8 mouse cellular contexts compared by ENCODE assay signal in genomic region chr8:83741849-83742655, GRCm38 (mm10). TPM values are rescaled to one million over a fixed set of nuclear protein-coding genes. Genes with fewer than 3 reads are reported as not detected.
DNase-seq lines count a peak whose midpoint lies in the region; ATAC-seq and TF ChIP-seq lines count a peak whose summit lies in the region.

No protein-coding gene starts in this region.

- H3K27me3 ChIP-seq in midbrain, embryonic 10.5 days (ENCODE audit: low read depth, poor library complexity, severe bottlenecking) = peaks cover 71% of the 10 kb centered on the region
- H3K27me3 ChIP-seq in midbrain, postnatal 0 days (ENCODE audit: insufficient read depth, low read length) = peaks cover 20% of the 10 kb centered on the region
- H3K27me3 ChIP-seq in limb, embryonic 15.5 days = no peaks in the 10 kb centered on the region
- H3K27me3 ChIP-seq in neural tube, embryonic 15.5 days (replicated peaks) = peaks cover 39% of the 10 kb centered on the region
- peaks cover 21% of the 10 kb centered on the region for H3K27me3 ChIP-seq in midbrain, embryonic 16.5 days (ENCODE audit: control insufficient read depth, insufficient read depth, low read depth, low read length)

- H3K9ac ChIP-seq in midbrain, postnatal 0 days (replicated peaks; ENCODE audit: low read length, poor library complexity, severe bottlenecking) = no peak overlapping the region
- H3K9ac ChIP-seq in limb, embryonic 15.5 days = no peak overlapping the region
- H3K9ac ChIP-seq in neural tube, embryonic 15.5 days (replicated peaks) = no peak overlapping the region
- H3K9ac ChIP-seq in midbrain, embryonic 16.5 days (ENCODE audit: low read depth, low read length) = no peak overlapping the region

- peaks cover 29% of the 10 kb centered on the region for H3K4me1 ChIP-seq in midbrain, embryonic 10.5 days
- H3K4me1 ChIP-seq in midbrain, postnatal 0 days (ENCODE audit: insufficient read depth, low read length) = no peaks in the 10 kb centered on the region
- peaks cover 44% of the 10 kb centered on the region for H3K4me1 ChIP-seq in limb, embryonic 15.5 days
- H3K4me1 ChIP-seq in neural tube, embryonic 15.5 days = peaks cover 10% of the 10 kb centered on the region
- H3K4me1 ChIP-seq in midbrain, embryonic 16.5 days (ENCODE audit: control insufficient read depth, insufficient read depth, low read length) = peaks cover 4% of the 10 kb centered on the region; the same call in 1 of the 2 replicates

- no peaks in the 10 kb centered on the region for H3K36me3 ChIP-seq in midbrain, embryonic 10.5 days
- H3K36me3 ChIP-seq in midbrain, postnatal 0 days (ENCODE audit: insufficient read depth, low read length) = no peaks in the 10 kb centered on the region
- no peaks in the 10 kb centered on the region for H3K36me3 ChIP-seq in limb, embryonic 15.5 days
- H3K36me3 ChIP-seq in neural tube, embryonic 15.5 days = no peaks in the 10 kb centered on the region
- H3K36me3 ChIP-seq in midbrain, embryonic 16.5 days (ENCODE audit: control insufficient read depth, insufficient read depth, low read length) = no peaks in the 10 kb centered on the region

- no peak for TF ChIP-seq CTCF in midbrain, postnatal 0 days (IDR thresholded peaks at IDR 0.05)

- H3K27ac ChIP-seq in midbrain, embryonic 10.5 days (replicated peaks) = no peak overlapping the region
- no peak overlapping the region for H3K27ac ChIP-seq in midbrain, postnatal 0 days (ENCODE audit: low read depth, low read length)
- H3K27ac ChIP-seq in limb, embryonic 15.5 days = peak overlapping the region; percentile 81
- H3K27ac ChIP-seq in neural tube, embryonic 15.5 days (replicated peaks) = no peak overlapping the region
- H3K27ac ChIP-seq in midbrain, embryonic 16.5 days (ENCODE audit: low read length) = no peak overlapping the region

- no peak overlapping the region for H3K4me2 ChIP-seq in midbrain, postnatal 0 days (ENCODE audit: low read depth, low read length, poor library complexity, severe bottlenecking)
- H3K4me2 ChIP-seq in limb, embryonic 15.5 days = peak overlapping the region; percentile 92
- peak overlapping the region; percentile 88 for H3K4me2 ChIP-seq in neural tube, embryonic 15.5 days
- H3K4me2 ChIP-seq in midbrain, embryonic 16.5 days (ENCODE audit: low read length) = no peak overlapping the region; the same call in 1 of the 2 replicates

- peaks cover 4% of the 10 kb centered on the region; the same call in 1 of the 2 replicates for H3K9me3 ChIP-seq in midbrain, embryonic 10.5 days (replicated peaks)
- no peaks in the 10 kb centered on the region for H3K9me3 ChIP-seq in midbrain, postnatal 0 days (ENCODE audit: low read length)
- H3K9me3 ChIP-seq in limb, embryonic 15.5 days = no peaks in the 10 kb centered on the region
- no peaks in the 10 kb centered on the region for H3K9me3 ChIP-seq in neural tube, embryonic 15.5 days (replicated peaks)
- H3K9me3 ChIP-seq in midbrain, embryonic 16.5 days (replicated peaks; ENCODE audit: control insufficient read depth, low read length, poor library complexity, severe bottlenecking) = no peaks in the 10 kb centered on the region

- H3K4me3 ChIP-seq in midbrain, embryonic 10.5 days = peak overlapping the region; percentile 58
- H3K4me3 ChIP-seq in midbrain, postnatal 0 days (ENCODE audit: low read depth, low read length) = no peak overlapping the region
- peak overlapping the region; percentile 59 for H3K4me3 ChIP-seq in limb, embryonic 15.5 days
- H3K4me3 ChIP-seq in neural tube, embryonic 15.5 days (replicated peaks) = peak overlapping the region; percentile 46; the same call in 1 of the 2 replicates
- H3K4me3 ChIP-seq in midbrain, embryonic 16.5 days (ENCODE audit: low read depth, low read length) = no peak overlapping the region

- 74% methylated on average over 19 of the region's 19 CpGs for WGBS in midbrain, embryonic 10.5 days
- 74% methylated on average over 19 of the region's 19 CpGs for WGBS in midbrain, postnatal 0 days
- 76% methylated on average over 19 of the region's 19 CpGs for WGBS in limb, embryonic 15.5 days
- 77% methylated on average over 19 of the region's 19 CpGs for WGBS in neural tube, embryonic 15.5 days
- 76% methylated on average over 19 of the region's 19 CpGs for WGBS in midbrain, embryonic 16.5 days

- no peak for DNase-seq in midbrain, embryonic 10.5 days (ENCODE audit: low spot score)
- no peak for DNase-seq in midbrain, postnatal 0 days (ENCODE audit: low spot score)
- DNase-seq in heart, adult 8-10 months (ENCODE audit: low spot score) = peak; percentile 39
- no peak for DNase-seq in MN1 (ENCODE audit: low spot score)
- DNase-seq in right cerebral cortex, adult 18-20 months = no peak

- no peak for ATAC-seq in midbrain, postnatal 0 days (ENCODE audit: low FRiP score)
- ATAC-seq in limb, embryonic 15.5 days (ENCODE audit: insufficient number of reproducible peaks, low FRiP score, low TSS enrichment, low read depth) = no peak
- no peak for ATAC-seq in neural tube, embryonic 15.5 days (ENCODE audit: low FRiP score)
- no peak for ATAC-seq in midbrain, embryonic 16.5 days

RNA-seq across cellular contexts. Expression of gene Adgre5, which starts 0.9 kb away (rescaled TPM):
- 8.0 and 13.4 TPM in 2 replicates for polyA plus RNA-seq in midbrain, embryonic 10.5 days (2016; fragmentation: Nextera tagmentation; extraction: Ambion mirVana)
- 10.4 and 24.3 TPM in 2 replicates for total RNA-seq in midbrain, postnatal 0 days (2014; rRNA removed)
- 7.7 and 8.3 TPM in 2 replicates for polyA plus RNA-seq in midbrain, postnatal 0 days (2015; fragmentation: Nextera tagmentation; extraction: Ambion mirVana)
- 10 to 100 TPM; 42.4 to 50.4 (median 43.5) TPM for total RNA-seq in heart, adult 8-10 months (2022)
- 46.1 and 52.6 TPM in 2 replicates for polyA plus RNA-seq in limb, embryonic 15.5 days (2015; fragmentation: Nextera tagmentation; extraction: Ambion mirVana)
- 12.2 and 15.5 TPM in 2 replicates for polyA plus RNA-seq in neural tube, embryonic 15.5 days (2015; fragmentation: Nextera tagmentation; extraction: Ambion mirVana)
- polyA plus RNA-seq in midbrain, embryonic 16.5 days (2015; fragmentation: Nextera tagmentation; extraction: Ambion mirVana) = 10.9 and 11.2 TPM in 2 replicates

RNA-seq across cellular contexts. Expression of gene Ddx39, which starts 27.1 kb away (rescaled TPM):
- polyA plus RNA-seq in midbrain, embryonic 10.5 days (2016; fragmentation: Nextera tagmentation; extraction: Ambion mirVana) = 314 and 357 TPM in 2 replicates
- 38.1 and 47.3 TPM in 2 replicates for total RNA-seq in midbrain, postnatal 0 days (2014; rRNA removed)
- polyA plus RNA-seq in midbrain, postnatal 0 days (2015; fragmentation: Nextera tagmentation; extraction: Ambion mirVana) = 68.2 and 76.6 TPM in 2 replicates
- 10 to 100 TPM; 14.2 to 17.0 (median 15.4) TPM for total RNA-seq in heart, adult 8-10 months (2022)
- 126 and 127 TPM in 2 replicates for polyA plus RNA-seq in limb, embryonic 15.5 days (2015; fragmentation: Nextera tagmentation; extraction: Ambion mirVana)
- 86.5 and 117 TPM in 2 replicates for polyA plus RNA-seq in neural tube, embryonic 15.5 days (2015; fragmentation: Nextera tagmentation; extraction: Ambion mirVana)
- 92.4 and 105 TPM in 2 replicates for polyA plus RNA-seq in midbrain, embryonic 16.5 days (2015; fragmentation: Nextera tagmentation; extraction: Ambion mirVana)

RNA-seq across cellular contexts. Expression of gene Pkn1, which starts 43.1 kb away (rescaled TPM):
- 22.8 and 27.0 TPM in 2 replicates for polyA plus RNA-seq in midbrain, embryonic 10.5 days (2016; fragmentation: Nextera tagmentation; extraction: Ambion mirVana)
- total RNA-seq in midbrain, postnatal 0 days (2014; rRNA removed) = 63.9 and 71.2 TPM in 2 replicates
- 21.3 and 21.7 TPM in 2 replicates for polyA plus RNA-seq in midbrain, postnatal 0 days (2015; fragmentation: Nextera tagmentation; extraction: Ambion mirVana)
- 10 to 100 TPM; 44.0 to 47.6 (median 46.6) TPM for total RNA-seq in heart, adult 8-10 months (2022)
- polyA plus RNA-seq in limb, embryonic 15.5 days (2015; fragmentation: Nextera tagmentation; extraction: Ambion mirVana) = 19.6 and 20.0 TPM in 2 replicates
- polyA plus RNA-seq in neural tube, embryonic 15.5 days (2015; fragmentation: Nextera tagmentation; extraction: Ambion mirVana) = 24.6 and 25.1 TPM in 2 replicates
- polyA plus RNA-seq in midbrain, embryonic 16.5 days (2015; fragmentation: Nextera tagmentation; extraction: Ambion mirVana) = 27.4 and 28.7 TPM in 2 replicates

Comparison
In these comparisons a context has a peak if more than half of its experiments do, and no peak if none do; other contexts are left out.
1. H3K4me3 ChIP-seq: peak in midbrain, embryonic 10.5 days (single experiment), limb, embryonic 15.5 days (single experiment) and neural tube, embryonic 15.5 days (single experiment); none in midbrain, postnatal 0 days (single experiment) and midbrain, embryonic 16.5 days (single experiment).
2. H3K4me2 ChIP-seq: peak in limb, embryonic 15.5 days (single experiment) and neural tube, embryonic 15.5 days (single experiment); none in midbrain, postnatal 0 days (single experiment) and midbrain, embryonic 16.5 days (single experiment).